Mouse (Mus musculus) CD8-positive naive resting alpha-beta T cell, adult 57 days (primary cell): Measurements from ENCODE around the gene Inf2. TPM values are rescaled to one million over a fixed set of nuclear protein-coding genes. Genes with fewer than 3 reads are reported as not detected.

Experiments used
- total RNA-seq: library from RNA; stranded (reverse); gene quantifications from one replicate; pipeline ENCODE4 v1.2.4, GENCODE M21; 2023

The Inf2 gene
- total RNA-seq: 87.6 TPM

GRCm38 (mm10) chr12:112588426-112589256 is at the start of gene Inf2:
Gene Inf2 (plus strand): TSS chr12:112588784.

GRCm38 (mm10) chr12:112619686-112620353 is 31.2 kb downstream of the Inf2 start, which contains the start of gene Adssl1:
Gene Adssl1 (plus strand): TSS chr12:112620045.

GRCm38 (mm10) chr12:112644180-112644854 is 55.7 kb downstream of the Inf2 start, which contains the start of gene Siva1:
Gene Siva1 (plus strand): TSS chr12:112644679.

Other genes with a start within 250 kb of the Inf2 start
- gene A530016L24Rik, start 99.3 kb upstream of the Inf2 start, total RNA-seq: not detected
- not detected for gene Tmem179, start 72.0 kb upstream of the Inf2 start, total RNA-seq
- gene Adssl1, start 31.3 kb downstream of the Inf2 start, total RNA-seq: 1.5 TPM
- gene Siva1, start 55.9 kb downstream of the Inf2 start, total RNA-seq: 20.4 TPM
- 74.5 TPM for gene Akt1, start 86.1 kb downstream of the Inf2 start, total RNA-seq
- 3.1 TPM for gene Zbtb42, start 90.0 kb downstream of the Inf2 start, total RNA-seq
- 10.2 TPM for gene Cep170b, start 131.7 kb downstream of the Inf2 start, total RNA-seq
- 24.4 TPM for gene Pld4, start 171.9 kb downstream of the Inf2 start, total RNA-seq
- not detected for gene Ahnak2, start 213.9 kb downstream of the Inf2 start, total RNA-seq
- gene Clba1, start 220.2 kb downstream of the Inf2 start, total RNA-seq: not detected
- 33.8 TPM for gene Cdca4, start 240.6 kb downstream of the Inf2 start, total RNA-seq